Mouse (Mus musculus) liver (tissue): Measurements from ENCODE around the gene Lzts2.

Experiments
- DNase-seq: peaks from one replicate; pipeline ENCODE4 v3.0.0-alpha.2; 2020; ENCODE audit warnings: mixed read lengths

The Lzts2 gene

GRCm38 (mm10) chr19:45054892-45055690 lies 40.9 kb downstream of the Lzts2 start:
- DNase-seq, result no peak

GRCm38 (mm10) chr19:45056364-45056763 lies 42.1 kb downstream of the Lzts2 start:
- DNase-seq, result no peak

- peak; percentile 46 for DNase-seq
Measured at GRCm38 (mm10) chr19:45056908-45057698, 42.9 kb downstream of the Lzts2 start.

- DNase-seq, result no peak
Measured at GRCm38 (mm10) chr19:45057724-45058112, 43.5 kb downstream of the Lzts2 start.

- peak; percentile 95 for DNase-seq
Measured at GRCm38 (mm10) chr19:45058113-45058839, 44.1 kb downstream of the Lzts2 start.

GRCm38 (mm10) chr19:45058841-45059240 lies 44.6 kb downstream of the Lzts2 start:
- peak; percentile 58 for DNase-seq

GRCm38 (mm10) chr19:45063565-45064292 lies 49.5 kb downstream of the Lzts2 start:
- DNase-seq, result peak; percentile 75

- DNase-seq, result no peak
Measured at GRCm38 (mm10) chr19:45065226-45065625, 51.0 kb downstream of the Lzts2 start.

- DNase-seq, result no peak
Measured at GRCm38 (mm10) chr19:45067170-45067569, 53.0 kb downstream of the Lzts2 start.

GRCm38 (mm10) chr19:45067758-45068510 lies 53.7 kb downstream of the Lzts2 start:
- DNase-seq, result no peak

GRCm38 (mm10) chr19:45073871-45074542 lies 59.8 kb downstream of the Lzts2 start:
- peak; percentile 94 for DNase-seq

GRCm38 (mm10) chr19:45074580-45075322 lies 60.5 kb downstream of the Lzts2 start, which contains the start of gene Kazald1:
Gene Kazald1, plus strand, starts transcription at chr19:45075241.
- peak; percentile 95 for DNase-seq

- DNase-seq, result no peak
Measured at GRCm38 (mm10) chr19:45075323-45076035, 61.3 kb downstream of the Lzts2 start.

GRCm38 (mm10) chr19:45076036-45076575 lies 61.9 kb downstream of the Lzts2 start:
- DNase-seq, result no peak
